Mouse (Mus musculus): ENCODE measurements around the gene Nck2.

DNA sequence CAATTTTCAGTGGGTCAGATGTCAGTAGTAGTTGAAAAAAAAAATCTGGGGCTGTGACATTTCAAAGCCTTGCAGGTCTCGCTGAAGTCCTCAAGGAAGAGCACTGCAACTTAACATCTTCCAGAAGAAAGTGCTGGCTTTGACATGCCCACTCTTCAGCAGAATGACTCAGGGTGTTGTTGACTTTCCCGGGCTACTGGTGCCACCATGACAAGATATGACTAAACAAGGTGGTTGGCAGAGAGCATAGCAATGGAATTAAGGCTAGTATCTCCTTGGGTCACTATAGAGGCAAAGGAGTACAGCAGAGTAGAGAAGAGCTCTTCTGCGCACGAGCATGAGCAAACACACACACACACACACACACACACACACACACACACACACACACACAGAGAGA lies 30.6 kb upstream of the Nck2 start:
- TF ChIP-seq CTCF (IDR thresholded peaks at IDR 0.05; ENCODE audit: insufficient read depth, low read length): no peak
- no peak for TF ChIP-seq POLR2A (IDR thresholded peaks at IDR 0.05; ENCODE audit: borderline replicate concordance, extremely low read depth, low read depth, low read length)

All from lung, adult 2 months (tissue).